Mouse (Mus musculus): ENCODE results near the gene Prkag2. TPM values are rescaled to one million over a fixed set of nuclear protein-coding genes. Genes with fewer than 3 reads are reported as not detected.

Prkag2 gene
- polyA plus RNA-seq, 1 experiment: 18.0 TPM

DNA sequence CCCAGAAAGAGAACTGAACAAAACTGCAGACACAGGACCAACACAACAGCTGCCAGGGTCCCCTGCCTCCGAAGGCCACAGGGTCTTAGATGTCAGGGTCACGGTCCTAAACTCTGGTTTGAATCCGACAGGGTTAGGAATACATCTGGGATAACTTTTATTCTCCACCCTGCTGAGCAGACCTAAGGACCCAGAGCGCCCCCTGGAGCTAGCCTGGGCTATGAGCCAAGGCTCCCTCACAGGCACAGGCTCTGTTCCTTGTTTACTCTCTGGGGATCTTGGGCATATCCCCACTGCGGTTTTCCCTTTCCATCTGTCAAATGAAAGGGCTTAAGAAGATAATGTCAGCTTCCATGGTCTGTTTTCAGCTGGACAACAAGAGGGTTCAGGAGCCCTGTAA is 59.1 kb downstream of the Prkag2 start:
- DNase-seq: peak; percentile 62
- H3K4me1 ChIP-seq (ENCODE audit: control insufficient read depth, insufficient read depth, low read length): no peaks in the 10 kb centered on the region
- 28% methylated on average over 5 of the region's 5 CpGs for WGBS
- H3K4me3 ChIP-seq (replicated peaks; ENCODE audit: extremely low read depth, low read depth, low read length): no peak overlapping the region
- TF ChIP-seq CTCF (IDR thresholded peaks at IDR 0.05; ENCODE audit: insufficient read depth, low read length) (peak; percentile 52), POLR2A (IDR thresholded peaks at IDR 0.05; ENCODE audit: borderline replicate concordance, extremely low read depth, low read depth, low read length) (no peak)

DNA sequence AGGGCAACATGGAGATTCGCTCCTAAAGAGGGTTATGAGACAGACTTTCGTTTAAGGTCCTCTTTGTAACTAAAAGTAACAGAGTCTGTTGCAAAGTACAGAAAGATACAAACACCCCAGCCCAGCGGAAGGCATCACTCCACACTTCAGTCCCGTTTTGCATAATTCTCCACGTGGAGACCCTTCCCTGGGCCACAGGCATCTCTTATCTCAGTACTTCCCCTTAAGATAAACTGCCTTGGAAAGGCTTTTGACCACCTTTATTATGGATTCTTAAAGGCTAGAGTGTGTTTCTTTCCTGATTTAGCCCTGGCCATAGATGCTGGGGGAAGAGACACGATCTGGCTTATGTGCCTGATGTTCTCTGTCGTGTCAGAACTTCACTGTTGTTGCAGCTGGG is 59.5 kb downstream of the Prkag2 start:
- TF ChIP-seq CTCF (IDR thresholded peaks at IDR 0.05; ENCODE audit: insufficient read depth, low read length): no peak
- no peak for TF ChIP-seq POLR2A (IDR thresholded peaks at IDR 0.05; ENCODE audit: borderline replicate concordance, extremely low read depth, low read depth, low read length)
- H3K4me3 ChIP-seq (replicated peaks; ENCODE audit: extremely low read depth, low read depth, low read length): no peak overlapping the region
- H3K4me1 ChIP-seq (ENCODE audit: control insufficient read depth, insufficient read depth, low read length): no peaks in the 10 kb centered on the region
- no peak for DNase-seq
- 60% methylated on average over 7 of the region's 7 CpGs for WGBS

DNA sequence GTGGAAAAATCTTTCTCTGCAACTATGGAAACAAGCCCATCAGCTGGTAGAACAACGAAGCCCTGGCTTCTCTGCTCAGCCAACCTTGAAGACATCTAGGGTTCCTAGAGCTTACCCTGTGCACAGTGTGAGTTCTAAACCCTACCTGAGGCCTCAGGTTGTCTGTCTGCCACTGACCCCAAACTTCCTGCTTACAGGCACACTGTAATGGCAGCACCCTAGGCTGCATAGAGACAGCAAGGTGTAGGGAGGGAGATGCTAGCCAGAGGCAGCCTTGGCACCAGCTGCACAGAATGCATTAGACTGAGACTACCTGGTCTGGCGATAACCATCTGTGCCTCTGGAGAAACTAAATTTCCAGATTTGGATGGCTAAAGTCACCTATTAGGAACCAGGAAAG is 61.6 kb downstream of the Prkag2 start:
- DNase-seq: no peak
- Histone ChIP-seq H3K4me1 (ENCODE audit: control insufficient read depth, insufficient read depth, low read length) (no peaks in the 10 kb centered on the region), H3K4me3 (replicated peaks; ENCODE audit: extremely low read depth, low read depth, low read length) (no peak overlapping the region)
- TF ChIP-seq CTCF (IDR thresholded peaks at IDR 0.05; ENCODE audit: insufficient read depth, low read length) (no peak), POLR2A (IDR thresholded peaks at IDR 0.05; ENCODE audit: borderline replicate concordance, extremely low read depth, low read depth, low read length) (no peak)
- 85% methylated on average over 2 of the region's 2 CpGs for WGBS

DNA sequence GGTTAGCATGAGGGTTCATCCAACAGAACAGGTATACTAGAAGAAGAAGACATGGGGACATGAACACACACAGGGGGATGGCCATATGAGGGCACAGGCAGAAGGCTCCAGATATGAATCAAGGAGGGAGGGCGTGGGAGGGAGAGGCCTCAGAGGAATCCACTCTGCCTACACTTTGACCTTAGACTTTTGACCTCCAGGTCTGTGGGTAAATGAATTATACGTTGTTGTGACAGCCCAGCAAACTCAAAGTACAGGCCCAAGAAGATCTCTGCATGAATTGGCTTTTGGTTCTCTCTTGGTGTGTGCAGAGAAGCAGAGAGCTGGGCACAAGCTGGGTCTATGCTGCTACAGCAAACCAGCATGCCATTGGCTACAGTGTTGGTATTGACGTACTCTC is 65.1 kb downstream of the Prkag2 start:
- 90% methylated on average over 3 of the region's 3 CpGs for WGBS
- DNase-seq: no peak
- no peaks in the 10 kb centered on the region; the same call in 1 of the 2 replicates for H3K4me1 ChIP-seq (ENCODE audit: control insufficient read depth, insufficient read depth, low read length)
- H3K4me3 ChIP-seq (replicated peaks; ENCODE audit: extremely low read depth, low read depth, low read length): no peak overlapping the region
- TF ChIP-seq POLR2A (IDR thresholded peaks at IDR 0.05; ENCODE audit: borderline replicate concordance, extremely low read depth, low read depth, low read length) (no peak), CTCF (IDR thresholded peaks at IDR 0.05; ENCODE audit: insufficient read depth, low read length) (no peak)

DNA sequence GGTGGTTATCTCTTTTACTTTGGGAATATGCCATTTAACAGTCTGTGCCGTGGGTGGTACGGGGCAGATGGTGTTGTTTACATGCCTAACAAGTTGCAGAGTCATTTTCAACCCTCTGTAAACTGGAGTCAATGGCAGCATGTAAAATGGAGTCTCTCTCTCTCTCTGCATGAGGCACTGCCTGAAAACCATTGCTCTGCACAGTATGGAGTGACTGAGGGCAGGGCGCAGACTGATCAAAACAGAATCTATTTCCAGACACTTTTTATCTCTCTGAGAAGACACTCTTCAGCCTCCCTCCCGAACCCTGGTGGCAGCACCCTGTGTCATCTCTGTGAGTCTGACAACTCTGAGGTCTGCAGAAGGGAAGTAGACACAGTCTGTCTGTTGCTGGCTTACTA is 69.0 kb downstream of the Prkag2 start:
- Histone ChIP-seq H3K4me1 (ENCODE audit: control insufficient read depth, insufficient read depth, low read length) (no peaks in the 10 kb centered on the region; the same call in 1 of the 2 replicates), H3K4me3 (replicated peaks; ENCODE audit: extremely low read depth, low read depth, low read length) (no peak overlapping the region)
- TF ChIP-seq CTCF (IDR thresholded peaks at IDR 0.05; ENCODE audit: insufficient read depth, low read length): no peak
- no peak for TF ChIP-seq POLR2A (IDR thresholded peaks at IDR 0.05; ENCODE audit: borderline replicate concordance, extremely low read depth, low read depth, low read length)
- 56% methylated on average over 4 of the region's 4 CpGs for WGBS
- no peak for DNase-seq

DNA sequence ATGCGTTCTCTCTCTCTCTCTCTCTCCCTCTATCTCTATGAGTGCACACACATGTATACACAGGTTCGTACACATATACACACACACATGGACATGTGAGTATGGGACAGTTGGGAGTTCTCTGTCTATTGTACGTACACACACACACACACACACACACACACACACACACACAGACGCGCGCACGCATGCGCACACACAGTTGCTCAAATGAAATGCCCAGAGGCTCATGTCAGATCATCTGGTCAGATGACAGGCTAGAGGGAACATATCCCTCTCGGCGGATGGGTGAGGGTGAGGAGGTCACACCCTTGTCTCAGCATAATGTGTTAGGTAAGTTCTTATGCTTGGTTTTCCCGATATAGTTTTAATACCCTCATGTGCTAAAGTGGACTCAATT is 69.4 kb downstream of the Prkag2 start:
- 75% methylated on average over 11 of the region's 11 CpGs for WGBS
- no peaks in the 10 kb centered on the region; the same call in 1 of the 2 replicates for H3K4me1 ChIP-seq (ENCODE audit: control insufficient read depth, insufficient read depth, low read length)
- TF ChIP-seq POLR2A (IDR thresholded peaks at IDR 0.05; ENCODE audit: borderline replicate concordance, extremely low read depth, low read depth, low read length) (no peak), CTCF (IDR thresholded peaks at IDR 0.05; ENCODE audit: insufficient read depth, low read length) (no peak)
- no peak for DNase-seq
- no peak overlapping the region for H3K4me3 ChIP-seq (replicated peaks; ENCODE audit: extremely low read depth, low read depth, low read length)

DNA sequence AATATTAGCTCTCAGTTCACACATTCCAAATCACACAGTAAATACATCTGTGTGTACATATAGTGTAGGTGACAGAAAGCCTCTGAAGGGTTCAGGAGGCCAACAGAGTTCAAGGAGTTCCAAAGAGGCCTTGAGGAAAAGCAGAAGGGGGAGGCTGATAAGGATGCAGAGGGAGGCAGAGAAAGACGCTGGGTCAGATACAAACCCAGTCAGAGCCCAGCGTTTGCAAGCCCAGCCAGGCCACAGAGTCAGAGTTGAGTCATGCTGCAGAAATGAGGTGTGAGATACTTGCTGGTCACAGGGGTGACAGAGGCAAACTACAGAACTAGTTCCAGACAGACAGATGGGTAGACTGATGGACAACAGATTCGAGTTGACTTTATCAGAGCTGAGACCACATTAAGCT is 70.2 kb downstream of the Prkag2 start:
- TF ChIP-seq CTCF (IDR thresholded peaks at IDR 0.05; ENCODE audit: insufficient read depth, low read length): no peak
- TF ChIP-seq POLR2A (IDR thresholded peaks at IDR 0.05; ENCODE audit: borderline replicate concordance, extremely low read depth, low read depth, low read length): no peak
- peak; percentile 42 for DNase-seq
- 24% methylated on average over 3 of the region's 3 CpGs for WGBS
- H3K4me1 ChIP-seq (ENCODE audit: control insufficient read depth, insufficient read depth, low read length): peaks cover 4% of the 10 kb centered on the region
- H3K4me3 ChIP-seq (replicated peaks; ENCODE audit: extremely low read depth, low read depth, low read length): no peak overlapping the region

DNA sequence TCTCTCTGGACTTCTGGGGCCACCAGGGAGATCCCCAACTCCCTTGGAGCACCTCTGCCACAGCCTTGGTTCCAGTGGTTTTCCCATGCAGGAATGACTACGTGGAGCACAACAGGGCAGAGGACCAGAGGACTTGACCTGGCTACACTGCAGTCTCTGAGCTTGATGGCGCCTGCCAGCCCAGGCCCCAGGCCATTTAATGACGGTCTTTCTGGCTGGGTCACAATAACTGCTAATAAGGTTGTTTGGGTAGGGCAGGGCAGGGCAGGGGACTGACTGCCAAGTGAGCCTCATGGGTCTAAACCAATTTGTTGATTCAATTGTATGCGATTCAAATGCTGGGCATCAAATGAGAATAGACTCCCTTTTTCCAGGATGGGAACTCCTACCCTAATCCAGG is 72.8 kb downstream of the Prkag2 start:
- 70% methylated on average over 4 of the region's 4 CpGs for WGBS
- no peak overlapping the region for H3K4me3 ChIP-seq (replicated peaks; ENCODE audit: extremely low read depth, low read depth, low read length)
- no peak for DNase-seq
- peaks cover 4% of the 10 kb centered on the region for H3K4me1 ChIP-seq (ENCODE audit: control insufficient read depth, insufficient read depth, low read length)
- TF ChIP-seq CTCF (IDR thresholded peaks at IDR 0.05; ENCODE audit: insufficient read depth, low read length): no peak
- no peak for TF ChIP-seq POLR2A (IDR thresholded peaks at IDR 0.05; ENCODE audit: borderline replicate concordance, extremely low read depth, low read depth, low read length)

DNA sequence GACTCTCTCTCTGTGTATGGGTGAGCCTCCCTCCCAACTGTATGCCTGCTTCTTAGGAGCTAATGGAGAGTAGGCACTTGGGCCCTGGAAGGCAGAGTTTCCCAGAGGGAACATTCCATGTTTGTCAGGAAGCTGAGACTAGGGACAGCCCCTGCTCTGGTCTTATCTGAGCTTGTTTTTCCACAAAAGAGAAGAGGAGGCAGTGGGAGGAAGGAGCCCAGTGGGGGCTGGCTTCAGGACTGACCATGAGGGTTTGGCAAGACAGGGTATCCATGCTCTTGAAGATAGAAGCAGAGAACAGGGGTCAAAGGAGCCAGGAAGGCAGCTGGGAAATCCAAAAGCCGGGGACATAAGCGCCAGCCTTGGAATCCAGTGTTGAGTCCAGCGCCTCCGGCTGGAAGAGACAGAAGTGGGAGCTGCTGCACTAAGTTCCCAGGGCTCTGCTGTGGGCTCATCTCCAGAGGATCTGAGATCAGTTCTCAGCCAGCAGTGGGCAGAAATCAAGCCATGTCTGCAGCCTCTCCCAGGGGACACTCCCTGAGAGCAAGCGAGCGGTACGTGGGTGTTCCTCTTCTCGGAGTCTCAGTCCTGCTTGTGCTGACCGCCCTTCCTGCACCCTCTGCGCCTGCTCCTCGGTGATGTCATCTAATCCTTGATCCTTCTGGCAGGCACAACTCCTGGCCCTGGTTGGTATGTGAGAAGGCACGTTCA is 75.0 kb downstream of the Prkag2 start:
- 35% methylated on average over 12 of the region's 12 CpGs for WGBS
- no peak for DNase-seq
- TF ChIP-seq CTCF (IDR thresholded peaks at IDR 0.05; ENCODE audit: insufficient read depth, low read length): no peak
- 0 out of 2 replicates have a peak, but pooled peaks have one; percentile 9 for TF ChIP-seq POLR2A (IDR thresholded peaks at IDR 0.05; ENCODE audit: borderline replicate concordance, extremely low read depth, low read depth, low read length)
- Histone ChIP-seq H3K4me3 (replicated peaks; ENCODE audit: extremely low read depth, low read depth, low read length) (no peak overlapping the region), H3K4me1 (ENCODE audit: control insufficient read depth, insufficient read depth, low read length) (peaks cover 4% of the 10 kb centered on the region)

DNA sequence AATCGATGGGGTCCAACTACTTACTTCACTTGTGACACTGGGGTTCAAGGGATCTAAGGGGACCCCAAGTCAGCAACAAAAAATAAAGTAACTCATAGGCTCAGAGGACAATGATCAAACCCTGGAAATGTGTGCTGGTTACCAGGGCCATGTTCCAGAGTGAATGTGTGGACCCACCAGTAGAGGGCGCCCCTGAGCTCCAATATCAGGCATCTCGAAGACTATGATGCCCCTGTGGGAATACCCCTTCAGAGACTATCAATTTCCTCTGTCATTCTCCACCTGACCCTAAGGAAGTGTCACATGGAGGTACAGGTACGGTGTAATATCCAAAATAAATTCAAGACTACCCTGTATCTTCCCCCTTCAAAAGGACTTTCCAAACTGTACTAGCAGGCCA is 77.5 kb downstream of the Prkag2 start:
- WGBS: 41% methylated on average over 4 of the region's 4 CpGs
- DNase-seq: peak; percentile 61
- TF ChIP-seq POLR2A (IDR thresholded peaks at IDR 0.05; ENCODE audit: borderline replicate concordance, extremely low read depth, low read depth, low read length): no peak
- peak; percentile 74 for TF ChIP-seq CTCF (IDR thresholded peaks at IDR 0.05; ENCODE audit: insufficient read depth, low read length)
- no peak overlapping the region for H3K4me3 ChIP-seq (replicated peaks; ENCODE audit: extremely low read depth, low read depth, low read length)
- peaks cover 4% of the 10 kb centered on the region for H3K4me1 ChIP-seq (ENCODE audit: control insufficient read depth, insufficient read depth, low read length)
